Mouse (Mus musculus): ENCODE data around the gene Cstf2. TPM values are rescaled to one million over a fixed set of nuclear protein-coding genes. Genes with fewer than 3 reads are reported as not detected.

Cstf2 gene
- 10 to 100 TPM; 10.2 to 13.4 TPM for total RNA-seq (2021)

GRCm38 (mm10) chrX:134058987-134059712, at the start of gene Cstf2:
TSS of gene Cstf2 (plus strand) at chrX:134059187.
- intact Hi-C loops (cut with DNase I) = loop anchor here (5.0 kb wide), 1 partner anchor 37 kb away; no protein-coding TSS in a partner anchor
- peak; percentile 88 for DNase-seq (ENCODE audit: low spot score)

- intact Hi-C loops (cut with DNase I) = loop anchor here (1.0 to 10.0 kb wide), 3 partner anchors 72 to 284 kb away; no protein-coding TSS in a partner anchor
- DNase-seq (ENCODE audit: low spot score) = peak; percentile 12
These were observed 40.0 kb upstream of the Cstf2 start for GRCm38 (mm10) chrX:134019005-134019404.

- intact Hi-C loops (cut with DNase I) = loop anchor here (5.0 kb wide), 1 partner anchor 37 kb away; the partner anchor contains the start of gene Cstf2
- no peak for DNase-seq (ENCODE audit: low spot score)
These were observed 38.3 kb upstream of the Cstf2 start for GRCm38 (mm10) chrX:134020664-134021063.

GRCm38 (mm10) chrX:134048994-134049393, 10.0 kb upstream of the Cstf2 start:
- intact Hi-C loops (cut with DNase I) = no loop called here
- no peak for DNase-seq (ENCODE audit: low spot score)

GRCm38 (mm10) chrX:134056897-134057296, 2.1 kb upstream of the Cstf2 start:
- no peak for DNase-seq (ENCODE audit: low spot score)
- intact Hi-C loops (cut with DNase I) = loop anchor here (5.0 kb wide), 1 partner anchor 35 kb away; no protein-coding TSS in a partner anchor

- intact Hi-C loops (cut with DNase I) = loop anchor here (5.0 kb wide), 1 partner anchor 36 kb away; no protein-coding TSS in a partner anchor
- no peak for DNase-seq (ENCODE audit: low spot score)
These were observed 729 bp upstream of the Cstf2 start for GRCm38 (mm10) chrX:134058040-134058875.

- intact Hi-C loops (cut with DNase I) = loop anchor here (5.0 kb wide), 1 partner anchor 37 kb away; no protein-coding TSS in a partner anchor
- DNase-seq (ENCODE audit: low spot score) = no peak
These were observed 777 bp downstream of the Cstf2 start for GRCm38 (mm10) chrX:134059764-134060163.

- intact Hi-C loops (cut with DNase I) = no loop called here
- DNase-seq (ENCODE audit: low spot score) = no peak
These were observed 26.5 kb downstream of the Cstf2 start for GRCm38 (mm10) chrX:134085453-134085852.

- intact Hi-C loops (cut with DNase I) = no loop called here
- DNase-seq (ENCODE audit: low spot score) = no peak
These were observed 43.7 kb downstream of the Cstf2 start for GRCm38 (mm10) chrX:134102641-134103040.

- no peak for DNase-seq (ENCODE audit: low spot score)
- intact Hi-C loops (cut with DNase I) = no loop called here
These were observed 52.8 kb downstream of the Cstf2 start for GRCm38 (mm10) chrX:134111767-134112166.

- DNase-seq (ENCODE audit: low spot score) = no peak
- intact Hi-C loops (cut with DNase I) = no loop called here
These were observed 57.4 kb downstream of the Cstf2 start for GRCm38 (mm10) chrX:134116417-134116816.

GRCm38 (mm10) chrX:134128549-134128948, 69.6 kb downstream of the Cstf2 start:
- no peak for DNase-seq (ENCODE audit: low spot score)
- intact Hi-C loops (cut with DNase I) = no loop called here

- intact Hi-C loops (cut with DNase I) = loop anchor here (5.0 to 10.0 kb wide), 2 partner anchors 185 to 223 kb away; no protein-coding TSS in a partner anchor
- no peak for DNase-seq (ENCODE audit: low spot score)
These were observed 73.3 kb downstream of the Cstf2 start for GRCm38 (mm10) chrX:134132295-134132694.

- DNase-seq (ENCODE audit: low spot score) = no peak
- intact Hi-C loops (cut with DNase I) = loop anchor here (5.0 to 10.0 kb wide), 2 partner anchors 183 to 221 kb away; no protein-coding TSS in a partner anchor
These were observed 74.8 kb downstream of the Cstf2 start for GRCm38 (mm10) chrX:134133821-134134220.

Small RNA genes lying within 50 kb of the gene (microRNA-seq; reads per million reads assigned to microRNA genes)
- not detected for gene Mir3112

Other genes with a start within 250 kb of the Cstf2 start
- gene Tnmd, start 208.2 kb upstream of the Cstf2 start, total RNA-seq (2021) = under 1 TPM in 1 of 2 experiments, not detected in 1; 0.25 TPM
- 10 to 100 TPM in 1 of 2 experiments, 1 to 10 TPM in 1; 9.7 to 11.9 TPM for gene Tspan6, start 160.8 kb upstream of the Cstf2 start, total RNA-seq (2021)
- gene Srpx2, start 150.8 kb upstream of the Cstf2 start, total RNA-seq (2021) = 1 to 10 TPM; 4.3 to 4.7 TPM
- gene Sytl4, start 77.4 kb upstream of the Cstf2 start, total RNA-seq (2021) = 1 to 10 TPM; 1.1 to 1.6 TPM
- 1 to 10 TPM in 1 of 2 experiments, under 1 TPM in 1; 0.61 to 1.5 TPM for gene Xkrx, start 102.9 kb downstream of the Cstf2 start, total RNA-seq (2021)
- not detected for gene Arl13a, start 128.3 kb downstream of the Cstf2 start, total RNA-seq (2021)
- gene Nox1, start 162.8 kb downstream of the Cstf2 start, total RNA-seq (2021) = under 1 TPM in 1 of 2 experiments, not detected in 1; 0.39 TPM
- 10 to 100 TPM; 43.7 to 55.0 TPM for gene Trmt2b, start 217.8 kb downstream of the Cstf2 start, total RNA-seq (2021)
- gene Tmem35a, start 236.0 kb downstream of the Cstf2 start, total RNA-seq (2021) = 1 to 10 TPM; 6.3 to 8.1 TPM
- under 1 TPM; 0.48 to 0.55 TPM for gene Cenpi, start 248.9 kb downstream of the Cstf2 start, total RNA-seq (2021)

Measured in heart, postnatal 25 days (tissue).